In the genomic region with DNA sequence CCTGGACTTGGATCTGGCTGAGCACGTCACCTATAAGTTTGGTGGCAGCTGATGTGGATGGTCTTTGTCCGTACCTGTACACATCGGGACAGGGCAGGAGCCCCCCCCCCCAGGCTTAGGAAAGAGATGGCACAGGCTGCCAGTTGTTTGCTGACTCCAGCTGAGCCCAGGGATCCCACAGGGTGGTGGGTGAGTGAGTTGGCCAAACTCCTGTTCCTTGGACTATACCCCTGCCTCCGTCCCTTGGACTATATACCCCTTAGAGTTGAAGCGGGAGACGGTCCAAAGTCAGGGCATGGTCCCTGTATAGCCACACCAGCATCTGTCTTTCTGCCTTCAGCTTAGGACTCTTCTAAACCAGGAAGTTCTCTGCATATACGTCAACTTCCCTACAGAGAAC, we compare ENCODE assay signal across 28 mouse cellular contexts. TPM values are rescaled to one million over a fixed set of nuclear protein-coding genes. Genes with fewer than 3 reads are reported as not detected.
A peak's percentile ranks its signal among the peaks of the same experiment; 100 is the strongest.
DNase-seq lines count a peak whose midpoint lies in the region; ATAC-seq and TF ChIP-seq lines count a peak whose summit lies in the region.
"Had no signal": no experiment of that assay in that cellular context is flagged by ENCODE, and none has a peak within 500 bp of the region (broad histone marks: within the 10 kb centered on the region; RNA-seq: fewer than 3 reads in every experiment).

No protein-coding gene starts in this region.

- no peak overlapping the region for H3K9ac ChIP-seq in lung, embryonic 14.5 days
- no peak overlapping the region for H3K9ac ChIP-seq in lung, postnatal 0 days (replicated peaks; ENCODE audit: low read depth)
- no peak overlapping the region for H3K9ac ChIP-seq in hindbrain, postnatal 0 days (replicated peaks; ENCODE audit: low read length)
- H3K9ac ChIP-seq: forebrain, postnatal 0 days; heart, embryonic 12.5 days; liver, embryonic 12.5 days; neural tube, embryonic 15.5 days had no signal

- H3K4me1 ChIP-seq in lung, embryonic 14.5 days (ENCODE audit: insufficient read depth), result no peaks in the 10 kb centered on the region
- no peaks in the 10 kb centered on the region for H3K4me1 ChIP-seq in lung, postnatal 0 days (ENCODE audit: insufficient read depth, low read depth, low read length)
- no peaks in the 10 kb centered on the region for H3K4me1 ChIP-seq in hindbrain, postnatal 0 days (ENCODE audit: insufficient read depth, low read length)

- TF ChIP-seq EP300 in lung, postnatal 0 days (IDR thresholded peaks at IDR 0.05), result no peak

- WGBS in lung, embryonic 14.5 days, result 82% methylated on average over 7 of the region's 7 CpGs
- WGBS in lung, postnatal 0 days, result 87% methylated on average over 7 of the region's 7 CpGs
- WGBS in hindbrain, postnatal 0 days, result 91% methylated on average over 7 of the region's 7 CpGs

- ATAC-seq in lung, embryonic 14.5 days (ENCODE audit: insufficient read depth), result no peak
- ATAC-seq in lung, postnatal 0 days, result no peak
- no peak for ATAC-seq in hindbrain, postnatal 0 days
- ATAC-seq: forebrain, postnatal 0 days; liver, embryonic 12.5 days had no signal

- peak; percentile 49 for DNase-seq in kidney, adult 11 months
- no peak for DNase-seq in kidney, adult 18-20 months
- DNase-seq in lung, embryonic 14.5 days, result no peak
- no peak for DNase-seq in lung, postnatal 0 days (ENCODE audit: low spot score)
- DNase-seq in kidney, postnatal 14 days, result peak; percentile 65
- no peak for DNase-seq in adrenal gland, postnatal 36 days
- no peak for DNase-seq in hindbrain, postnatal 0 days (ENCODE audit: low spot score)
- DNase-seq: adrenal gland, postnatal 10 days; cerebellum, adult 2 months; cerebellum, postnatal 25 days; forebrain, postnatal 0 days; gastrocnemius, postnatal 14 days; heart, adult 18-20 months; heart, postnatal 14 days; layer of hippocampus, adult 9-11 months; lung, adult 18-20 months; thymus, adult 18-20 months; thymus, postnatal 36 days had no signal

- peaks cover 31% of the 10 kb centered on the region; the same call in 1 of the 2 replicates for H3K36me3 ChIP-seq in lung, embryonic 14.5 days (ENCODE audit: insufficient read depth)
- no peaks in the 10 kb centered on the region for H3K36me3 ChIP-seq in lung, postnatal 0 days (ENCODE audit: insufficient read depth, low read length)
- H3K36me3 ChIP-seq in hindbrain, postnatal 0 days (ENCODE audit: insufficient read depth, low read length), result no peaks in the 10 kb centered on the region
- H3K36me3 ChIP-seq: forebrain, embryonic 10.5 days; liver, embryonic 12.5 days; neural tube, embryonic 15.5 days had no signal

- no peak overlapping the region for H3K27ac ChIP-seq in lung, embryonic 14.5 days (ENCODE audit: low read depth)
- H3K27ac ChIP-seq in lung, postnatal 0 days (ENCODE audit: low read length), result no peak overlapping the region
- no peak overlapping the region for H3K27ac ChIP-seq in hindbrain, postnatal 0 days
- H3K27ac ChIP-seq: forebrain, embryonic 10.5 days; liver, embryonic 12.5 days; neural tube, embryonic 15.5 days had no signal

- no peaks in the 10 kb centered on the region for H3K9me3 ChIP-seq in lung, embryonic 14.5 days (ENCODE audit: low read depth, low read length)
- H3K9me3 ChIP-seq in lung, postnatal 0 days (ENCODE audit: low read length), result no peaks in the 10 kb centered on the region
- no peaks in the 10 kb centered on the region for H3K9me3 ChIP-seq in hindbrain, postnatal 0 days (ENCODE audit: low read length)
- H3K9me3 ChIP-seq: forebrain, embryonic 10.5 days; heart, embryonic 12.5 days; liver, embryonic 12.5 days; neural tube, embryonic 15.5 days had no signal

- peak overlapping the region; percentile 67 for H3K4me3 ChIP-seq in lung, embryonic 14.5 days (ENCODE audit: low read depth, low read length)
- no peak overlapping the region for H3K4me3 ChIP-seq in lung, postnatal 0 days (ENCODE audit: low read depth, low read length)
- no peak overlapping the region for H3K4me3 ChIP-seq in hindbrain, postnatal 0 days (ENCODE audit: low read length)
- H3K4me3 ChIP-seq: liver, embryonic 12.5 days; neural tube, embryonic 15.5 days had no signal

- H3K27me3 ChIP-seq in lung, embryonic 14.5 days (ENCODE audit: insufficient read depth, low read length), result peaks cover 37% of the 10 kb centered on the region; the same call in 1 of the 2 replicates
- H3K27me3 ChIP-seq in lung, postnatal 0 days (replicated peaks; ENCODE audit: insufficient read depth, low read length), result peaks cover 31% of the 10 kb centered on the region
- no peaks in the 10 kb centered on the region for H3K27me3 ChIP-seq in hindbrain, postnatal 0 days (ENCODE audit: insufficient read depth, low read length)

- H3K4me2 ChIP-seq in lung, embryonic 14.5 days, result peak overlapping the region; percentile 73
- H3K4me2 ChIP-seq in lung, postnatal 0 days (replicated peaks; ENCODE audit: low read depth, low read length), result no peak overlapping the region
- no peak overlapping the region for H3K4me2 ChIP-seq in hindbrain, postnatal 0 days (ENCODE audit: low read depth, low read length)
- H3K4me2 ChIP-seq: liver, embryonic 12.5 days; midbrain, embryonic 11.5 days had no signal

- no peak for TF ChIP-seq CTCF in lung, embryonic 14.5 days (IDR thresholded peaks at IDR 0.05; ENCODE audit: low read depth)
- TF ChIP-seq CTCF in lung, postnatal 0 days (IDR thresholded peaks at IDR 0.05), result no peak
- no peak for TF ChIP-seq CTCF in hindbrain, postnatal 0 days (IDR thresholded peaks at IDR 0.05; ENCODE audit: low read depth)

RNA-seq across cellular contexts. Expression of gene Myl3, which starts 1.7 kb away (rescaled TPM):
- polyA plus RNA-seq in lung, embryonic 14.5 days (2014; fragmentation: Nextera tagmentation; extraction: Ambion mirVana), result 1.9 TPM in 2 replicates
- polyA plus RNA-seq in lung, postnatal 0 days (2015; fragmentation: Nextera tagmentation; extraction: Ambion mirVana), result 10.4 and 13.8 TPM in 2 replicates
- total RNA-seq in adrenal gland, postnatal 36 days (2021), result 1 to 10 TPM; 1.8 to 2.2 TPM
- total RNA-seq in hindbrain, postnatal 0 days (2014; rRNA removed), result 0.72 TPM in 1 of 2 replicates, not detected in the other
- polyA plus RNA-seq in hindbrain, postnatal 0 days (2015; fragmentation: Nextera tagmentation; extraction: Ambion mirVana), result 0.65 and 0.89 TPM in 2 replicates
- total RNA-seq: left cerebral cortex, adult 18-20 months had no signal
- polyA plus RNA-seq: small intestine, adult 2 months had no signal

RNA-seq across cellular contexts. Expression of gene Pth1r, which starts 7.0 kb away (rescaled TPM):
- polyA plus RNA-seq in lung, embryonic 14.5 days (2014; fragmentation: Nextera tagmentation; extraction: Ambion mirVana), result 88.6 and 97.8 TPM in 2 replicates
- polyA plus RNA-seq in lung, postnatal 0 days (2015; fragmentation: Nextera tagmentation; extraction: Ambion mirVana), result 19.4 and 24.4 TPM in 2 replicates
- total RNA-seq in adrenal gland, postnatal 36 days (2021), result 10 to 100 TPM; 12.5 to 23.1 TPM
- total RNA-seq in hindbrain, postnatal 0 days (2014; rRNA removed), result 27.7 and 29.2 TPM in 2 replicates
- polyA plus RNA-seq in hindbrain, postnatal 0 days (2015; fragmentation: Nextera tagmentation; extraction: Ambion mirVana), result 11.7 and 12.5 TPM in 2 replicates

RNA-seq across cellular contexts. Expression of gene Prss42, which starts 58.0 kb away (rescaled TPM):
- not detected in 2 replicates for polyA plus RNA-seq in lung, embryonic 14.5 days (2014; fragmentation: Nextera tagmentation; extraction: Ambion mirVana)
- not detected in 2 replicates for polyA plus RNA-seq in lung, postnatal 0 days (2015; fragmentation: Nextera tagmentation; extraction: Ambion mirVana)
- not detected for total RNA-seq in adrenal gland, postnatal 36 days (2021)
- total RNA-seq in hindbrain, postnatal 0 days (2014; rRNA removed), result not detected in 2 replicates
- not detected in 2 replicates for polyA plus RNA-seq in hindbrain, postnatal 0 days (2015; fragmentation: Nextera tagmentation; extraction: Ambion mirVana)
- total RNA-seq: adrenal gland, postnatal 10 days; forebrain, postnatal 0 days; gastrocnemius, postnatal 14 days; heart, adult 18-20 months; heart, postnatal 14 days; left cerebral cortex, adult 18-20 months; left cerebral cortex, postnatal 36 days had no signal
- polyA plus RNA-seq: cerebellum, adult 2 months; forebrain, embryonic 10.5 days; forebrain, postnatal 0 days; hindbrain, embryonic 11.5 days; liver, embryonic 12.5 days; midbrain, embryonic 11.5 days; neural tube, embryonic 15.5 days; small intestine, adult 2 months; stomach, embryonic 16.5 days had no signal

Comparison
In these comparisons a context has a peak if more than half of its experiments do, and no peak if none do; other contexts are left out.
1. DNase-seq: peak in kidney, adult 11 months (single experiment) and kidney, postnatal 14 days (single experiment); none in kidney, adult 18-20 months (single experiment), lung, embryonic 14.5 days (single experiment), lung, postnatal 0 days (single experiment), adrenal gland, postnatal 36 days (0 of 2) and hindbrain, postnatal 0 days (single experiment).